Mouse (Mus musculus) limb, embryonic 14.5 days (tissue): Measurements from ENCODE around the gene Rasal2. TPM values are rescaled to one million over a fixed set of nuclear protein-coding genes. Genes with fewer than 3 reads are reported as not detected.

ENCODE experiments used
- ATAC-seq: fragments of 200-750 bp; cut with Nextera tagmentation; 2 replicates; pipeline ENCODE4 v1.8.0; 2017; ENCODE audit warnings: low read depth, moderate number of reproducible peaks, moderate TSS enrichment; ENCODE audit not compliant: low FRiP score
- DNase-seq: peaks from one replicate; pipeline ENCODE4 v3.0.0-alpha.2; 2015; ENCODE audit warnings: low spot score
- H3K27ac ChIP-seq: fragments of 300-500 bp; sonication (generic); replicated peaks from 2 replicates; pipeline ENCODE4 v1.5.1; 2014; ENCODE audit warnings: low read depth, mild to moderate bottlenecking, low read length, moderate library complexity, mixed read lengths
- H3K27me3 ChIP-seq: fragments of 300-500 bp; sonication (generic); 2 replicates; pipeline ENCODE4 v1.6.1; 2014; ENCODE audit warnings: low read length, mixed read lengths; ENCODE audit not compliant: control insufficient read depth, insufficient read depth
- H3K36me3 ChIP-seq: fragments of 300-500 bp; sonication (generic); 2 replicates; pipeline ENCODE4 v1.6.1; 2014; ENCODE audit warnings: mild to moderate bottlenecking, low read length, moderate library complexity, mixed read lengths; ENCODE audit not compliant: control insufficient read depth, insufficient read depth
- H3K4me1 ChIP-seq: fragments of 300-500 bp; sonication (generic); 2 replicates; pipeline ENCODE4 v1.6.1; 2014; ENCODE audit warnings: antibody characterized with exemption, low read length, mixed read lengths; ENCODE audit not compliant: control insufficient read depth, insufficient read depth
- H3K4me2 ChIP-seq: fragments of 300-500 bp; sonication (generic); replicated peaks from 2 replicates; pipeline ENCODE4 v1.6.1; 2014; ENCODE audit warnings: low read depth, mild to moderate bottlenecking, low read length, moderate library complexity; ENCODE audit not compliant: severe bottlenecking
- H3K4me3 ChIP-seq: fragments of 300-500 bp; sonication (generic); replicated peaks from 2 replicates; pipeline ENCODE4 v1.5.1; 2014; ENCODE audit warnings: low read length
- H3K9ac ChIP-seq: fragments of 300-500 bp; sonication (generic); 2 replicates; pipeline ENCODE4 v1.6.1; 2014; ENCODE audit warnings: mild to moderate bottlenecking, low read depth, low read length, moderate library complexity; ENCODE audit not compliant: severe bottlenecking
- H3K9me3 ChIP-seq: fragments of 300-500 bp; sonication (generic); 2 replicates; pipeline ENCODE4 v1.6.1; 2016; ENCODE audit warnings: low read length; ENCODE audit not compliant: control insufficient read depth
- POLR2A ChIP-seq: fragments of 200-500 bp; IDR thresholded peaks from 2 replicates; pipeline ENCODE4 v1.8.0; 2012; ENCODE audit warnings: inconsistent platforms, mild to moderate bottlenecking, moderate library complexity, borderline replicate concordance; ENCODE audit not compliant: insufficient read depth, insufficient read length; ENCODE audit errors: extremely low read depth
- WGBS: fragments of 180-500 bp; shearing (Covaris S2); extraction: QIAGEN DNeasy Blood & Tissue Kit; methylation state at CpG from one replicate; pipeline ENCODE4 v1.1.7; 2014; 5-methylcytosine and 5-hydroxymethylcytosine counted together
- polyA plus RNA-seq, 2 experiments: library from polyadenylated mRNA; depleted of rRNA in 1 of 2; stranded (reverse) in 1 of 2; unstranded in 1 of 2; fragments of >200 nt; fragmentation: Nextera tagmentation in 1 of 2; extraction: Ambion mirVana in 1 of 2; gene quantifications; 2 replicates each; pipeline versions ENCODE4 v1.2.1 to v1.2.3; 2012 to 2014

Gene Rasal2
- polyA plus RNA-seq, 2 experiments = 5.4 to 10.2 TPM

GRCm38 (mm10) chr1:157231016-157231415 is 181.4 kb downstream of the Rasal2 start:
- Histone ChIP-seq H3K9ac (no peak overlapping the region), H3K4me2 (no peak overlapping the region), H3K4me1 (no peaks in the 10 kb centered on the region), H3K9me3 (no peaks in the 10 kb centered on the region), H3K4me3 (no peak overlapping the region), H3K27me3 (no peaks in the 10 kb centered on the region), H3K27ac (no peak overlapping the region), H3K36me3 (no peaks in the 10 kb centered on the region)
- TF ChIP-seq POLR2A = no peak
- 25% methylated on average over 8 of the region's 8 CpGs for WGBS
- ATAC-seq (no peak), DNase-seq (no peak)

- no peak for DNase-seq
- H3K9me3 ChIP-seq = no peaks in the 10 kb centered on the region
- no peaks in the 10 kb centered on the region for H3K27me3 ChIP-seq
- TF ChIP-seq POLR2A = no peak
- no peak overlapping the region for H3K27ac ChIP-seq
- WGBS = 82% methylated on average over 2 of the region's 2 CpGs
- H3K36me3 ChIP-seq = no peaks in the 10 kb centered on the region
- no peak overlapping the region for H3K4me3 ChIP-seq
- ATAC-seq = no peak
- H3K9ac ChIP-seq = no peak overlapping the region
- no peak overlapping the region for H3K4me2 ChIP-seq
- H3K4me1 ChIP-seq = no peaks in the 10 kb centered on the region
Measured at GRCm38 (mm10) chr1:157230386-157230785, 182.0 kb downstream of the Rasal2 start.

- no peak for DNase-seq
- Histone ChIP-seq H3K4me3 (no peak overlapping the region), H3K27ac (no peak overlapping the region), H3K27me3 (no peaks in the 10 kb centered on the region), H3K9ac (no peak overlapping the region), H3K4me2 (no peak overlapping the region), H3K4me1 (no peaks in the 10 kb centered on the region), H3K9me3 (no peaks in the 10 kb centered on the region), H3K36me3 (no peaks in the 10 kb centered on the region)
- no peak for TF ChIP-seq POLR2A
- no peak for ATAC-seq
- WGBS = 84% methylated on average over 6 of the region's 6 CpGs
Measured at GRCm38 (mm10) chr1:157225013-157225412, 187.4 kb downstream of the Rasal2 start.

- Histone ChIP-seq H3K27me3 (no peaks in the 10 kb centered on the region), H3K9ac (no peak overlapping the region), H3K36me3 (no peaks in the 10 kb centered on the region), H3K4me2 (no peak overlapping the region), H3K27ac (no peak overlapping the region), H3K4me1 (no peaks in the 10 kb centered on the region), H3K4me3 (no peak overlapping the region), H3K9me3 (no peaks in the 10 kb centered on the region)
- TF ChIP-seq POLR2A = no peak
- 84% methylated on average over 3 of the region's 3 CpGs for WGBS
- DNase-seq (no peak), ATAC-seq (no peak)
Measured at GRCm38 (mm10) chr1:157220910-157221309, 191.5 kb downstream of the Rasal2 start.

- H3K4me3 ChIP-seq = no peak overlapping the region
Measured at GRCm38 (mm10) chr1:157220466-157220865, 191.9 kb downstream of the Rasal2 start.

GRCm38 (mm10) chr1:157208754-157209153 is 203.6 kb downstream of the Rasal2 start:
- Histone ChIP-seq H3K9me3 (no peaks in the 10 kb centered on the region), H3K4me1 (no peaks in the 10 kb centered on the region), H3K27ac (no peak overlapping the region), H3K27me3 (no peaks in the 10 kb centered on the region), H3K4me2 (no peak overlapping the region), H3K4me3 (no peak overlapping the region), H3K9ac (no peak overlapping the region), H3K36me3 (no peaks in the 10 kb centered on the region)
- DNase-seq (peak; percentile 17), ATAC-seq (peak; percentile 30; the same call in 1 of the 2 replicates)
- 15% methylated on average over 1 of the region's 1 CpGs for WGBS
- no peak for TF ChIP-seq POLR2A

More at GRCm38 (mm10) chr1:157220466-157220865, 191.9 kb downstream of the Rasal2 start:
- Histone ChIP-seq H3K4me2 (no peak overlapping the region), H3K27me3 (no peaks in the 10 kb centered on the region), H3K9ac (no peak overlapping the region), H3K4me1 (no peaks in the 10 kb centered on the region), H3K9me3 (no peaks in the 10 kb centered on the region), H3K27ac (no peak overlapping the region), H3K36me3 (no peaks in the 10 kb centered on the region)
- DNase-seq (no peak), ATAC-seq (no peak)
- WGBS = 93% methylated on average over 1 of the region's 1 CpGs
- TF ChIP-seq POLR2A = no peak
